Comparison of ENCODE assay signal across 8 mouse cellular contexts in the genomic region with DNA sequence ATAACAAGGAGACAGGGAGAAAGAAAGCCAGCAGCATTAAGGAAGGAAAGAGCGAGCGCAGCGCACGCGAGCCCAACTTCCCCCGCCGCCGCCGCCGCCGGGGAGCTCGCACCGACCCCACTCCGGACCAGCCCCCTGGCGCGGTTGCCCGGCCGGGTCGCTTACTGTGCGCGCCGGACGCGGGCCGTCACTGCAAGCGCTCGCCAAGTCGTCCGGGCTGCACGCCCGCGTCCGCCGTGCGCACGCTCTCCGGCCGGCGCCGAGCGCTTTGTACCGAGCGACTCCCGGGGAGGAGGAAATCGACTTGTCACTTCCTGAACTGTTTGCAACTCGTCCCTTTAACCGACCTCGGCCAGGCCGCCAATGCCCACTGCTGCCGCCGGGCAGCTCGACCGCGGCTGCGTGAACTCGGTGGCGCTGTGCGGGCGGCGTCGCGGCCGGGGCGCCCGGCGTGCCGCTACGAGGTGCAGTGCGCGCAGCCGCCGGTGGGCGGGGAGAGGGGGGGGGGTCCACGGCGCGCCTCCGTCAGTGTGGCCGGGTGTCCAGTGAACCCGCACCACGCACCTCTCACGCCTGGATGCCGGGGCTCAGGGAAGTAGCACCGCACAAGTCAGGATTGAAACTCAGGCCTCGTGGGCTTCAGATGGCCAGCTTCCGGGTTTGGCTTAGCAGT. TPM values are rescaled to one million over a fixed set of nuclear protein-coding genes. Genes with fewer than 3 reads are reported as not detected.
DNase-seq lines count a peak whose midpoint lies in the region; ATAC-seq and TF ChIP-seq lines count a peak whose summit lies in the region.

A gene (minus strand): TSS at position 471 of the 673 bp plus-strand sequence.

- no peaks in the 10 kb centered on the region for H3K9me3 ChIP-seq in ES-Bruce4 (replicated peaks; ENCODE audit: control insufficient read depth, insufficient read depth, low read length, poor library complexity, severe bottlenecking)
- H3K9me3 ChIP-seq in forebrain, embryonic 11.5 days (ENCODE audit: control insufficient read depth, low read length), result no peaks in the 10 kb centered on the region
- no peaks in the 10 kb centered on the region for H3K9me3 ChIP-seq in heart, postnatal 0 days (replicated peaks; ENCODE audit: control insufficient read depth, low read length)
- no peaks in the 10 kb centered on the region for H3K9me3 ChIP-seq in lung, embryonic 14.5 days (ENCODE audit: low read depth, low read length)

- H3K36me3 ChIP-seq in ES-Bruce4 (ENCODE audit: control insufficient read depth, insufficient read depth, low read length, poor library complexity, severe bottlenecking), result no peaks in the 10 kb centered on the region
- no peaks in the 10 kb centered on the region for H3K36me3 ChIP-seq in forebrain, embryonic 11.5 days (ENCODE audit: control insufficient read depth, insufficient read depth, low read length)
- no peaks in the 10 kb centered on the region for H3K36me3 ChIP-seq in heart, postnatal 0 days (replicated peaks; ENCODE audit: control insufficient read depth, insufficient read depth, low read length)
- no peaks in the 10 kb centered on the region for H3K36me3 ChIP-seq in lung, embryonic 14.5 days (ENCODE audit: insufficient read depth)

- H3K9ac ChIP-seq in ES-Bruce4 (ENCODE audit: low read depth, poor library complexity, severe bottlenecking), result peak within 1 kb of the TSS; percentile 52
- H3K9ac ChIP-seq in forebrain, embryonic 11.5 days (ENCODE audit: low read length), result peak within 1 kb of the TSS; percentile 90
- H3K9ac ChIP-seq in heart, postnatal 0 days (replicated peaks; ENCODE audit: low read depth, low read length), result peak within 1 kb of the TSS; percentile 92
- H3K9ac ChIP-seq in lung, embryonic 14.5 days, result peak within 1 kb of the TSS; percentile 83

- H3K27ac ChIP-seq in ES-Bruce4 (ENCODE audit: insufficient read depth, low read length), result no peak within 1 kb of the TSS
- peak within 1 kb of the TSS; percentile 91 for H3K27ac ChIP-seq in brown adipose tissue, adult 24 weeks (replicated peaks; ENCODE audit: low read depth, low read length)
- H3K27ac ChIP-seq in forebrain, embryonic 11.5 days (ENCODE audit: low read depth, low read length), result peak within 1 kb of the TSS; percentile 92
- peak within 1 kb of the TSS; percentile 98 for H3K27ac ChIP-seq in heart, postnatal 0 days (ENCODE audit: low read depth)
- H3K27ac ChIP-seq in lung, embryonic 14.5 days (ENCODE audit: low read depth), result peak within 1 kb of the TSS; percentile 94

- peak within 1 kb of the TSS; percentile 89 for H3K4me3 ChIP-seq in ES-Bruce4 (ENCODE audit: low read depth, low read length)
- H3K4me3 ChIP-seq in brown adipose tissue, adult 24 weeks (ENCODE audit: insufficient read depth, low read depth, low read length), result peak within 1 kb of the TSS; percentile 76
- peak within 1 kb of the TSS; percentile 75 for H3K4me3 ChIP-seq in forebrain, embryonic 11.5 days (ENCODE audit: low read depth, low read length)
- peak within 1 kb of the TSS; percentile 92 for H3K4me3 ChIP-seq in heart, postnatal 0 days (ENCODE audit: low read depth, low read length)
- H3K4me3 ChIP-seq in lung, embryonic 14.5 days (ENCODE audit: low read depth, low read length), result peak within 1 kb of the TSS; percentile 70

- no peak for TF ChIP-seq EP300 in ES-Bruce4 (IDR thresholded peaks at IDR 0.05; ENCODE audit: insufficient read depth, low read depth, low read length)
- no peak for TF ChIP-seq EP300 in heart, postnatal 0 days (IDR thresholded peaks at IDR 0.05; ENCODE audit: low read depth)

- peaks cover 3% of the 10 kb centered on the region for H3K4me1 ChIP-seq in ES-Bruce4 (ENCODE audit: control insufficient read depth, insufficient read depth, low read length)
- peaks cover 10% of the 10 kb centered on the region for H3K4me1 ChIP-seq in brown adipose tissue, adult 24 weeks (ENCODE audit: control insufficient read depth, insufficient read depth, insufficient read length, low read length)
- peaks cover 31% of the 10 kb centered on the region for H3K4me1 ChIP-seq in forebrain, embryonic 11.5 days (replicated peaks; ENCODE audit: control insufficient read depth, insufficient read depth, low read length)
- H3K4me1 ChIP-seq in heart, postnatal 0 days (ENCODE audit: control insufficient read depth, insufficient read depth), result peaks cover 27% of the 10 kb centered on the region
- peaks cover 17% of the 10 kb centered on the region for H3K4me1 ChIP-seq in lung, embryonic 14.5 days (ENCODE audit: insufficient read depth)

- no peaks in the 10 kb centered on the region; the same call in 1 of the 2 replicates for H3K27me3 ChIP-seq in ES-Bruce4 (ENCODE audit: control insufficient read depth, insufficient read depth, low read length, poor library complexity, severe bottlenecking)
- H3K27me3 ChIP-seq in forebrain, embryonic 11.5 days (ENCODE audit: control insufficient read depth, insufficient read depth, low read length), result no peaks in the 10 kb centered on the region
- H3K27me3 ChIP-seq in heart, postnatal 0 days (ENCODE audit: control insufficient read depth, insufficient read depth, low read length), result no peaks in the 10 kb centered on the region
- H3K27me3 ChIP-seq in lung, embryonic 14.5 days (ENCODE audit: insufficient read depth, low read length), result no peaks in the 10 kb centered on the region

- no peak for TF ChIP-seq POLR2A in ES-Bruce4 (IDR thresholded peaks at IDR 0.05; ENCODE audit: insufficient read depth, low read length)

- H3K4me2 ChIP-seq in forebrain, embryonic 11.5 days (ENCODE audit: low read depth, low read length, severe bottlenecking), result peak within 1 kb of the TSS; percentile 90
- peak within 1 kb of the TSS; percentile 95 for H3K4me2 ChIP-seq in heart, postnatal 0 days (ENCODE audit: low read depth, low read length)
- peak within 1 kb of the TSS; percentile 84 for H3K4me2 ChIP-seq in lung, embryonic 14.5 days

- WGBS in forebrain, embryonic 11.5 days, result under 1% methylated on average over 75 of the region's 85 CpGs
- under 1% methylated on average over 79 of the region's 85 CpGs for WGBS in heart, postnatal 0 days
- WGBS in lung, embryonic 14.5 days, result under 1% methylated on average over 80 of the region's 85 CpGs

- TF ChIP-seq CTCF in ES-Bruce4 (IDR thresholded peaks at IDR 0.05; ENCODE audit: low read depth, low read length), result no peak
- TF ChIP-seq CTCF in heart, postnatal 0 days (IDR thresholded peaks at IDR 0.05; ENCODE audit: low read depth), result no peak
- 0 out of 2 replicates have a peak, but pooled peaks have one; percentile 37 for TF ChIP-seq CTCF in lung, embryonic 14.5 days (IDR thresholded peaks at IDR 0.05; ENCODE audit: low read depth)

- peak; percentile 86 for DNase-seq in forebrain, embryonic 11.5 days (ENCODE audit: low spot score)
- peak; percentile 63 for DNase-seq in heart, postnatal 0 days (ENCODE audit: low spot score)
- DNase-seq in kidney, postnatal 36 days, result peak; percentile 75 to 83
- DNase-seq in lung, embryonic 14.5 days, result peak; percentile 74
- peak; percentile 45 to 65 for DNase-seq in thymus, postnatal 10 days (ENCODE audit: low spot score in 2 of 2)

- peak; percentile 63 for ATAC-seq in forebrain, embryonic 11.5 days (replicated peaks; ENCODE audit: low FRiP score)
- ATAC-seq in heart, postnatal 0 days (ENCODE audit: insufficient read depth, low read depth), result peak; percentile 76
- ATAC-seq in lung, embryonic 14.5 days (ENCODE audit: insufficient read depth), result peak; percentile 70
- ATAC-seq in neutrophil, adult 5-6 weeks (ENCODE audit: extremely low read depth, insufficient number of reproducible peaks, low FRiP score, poor library complexity, severe bottlenecking), result peak; percentile 35

RNA-seq across cellular contexts. Expression of the gene that starts here (rescaled TPM):
- polyA plus RNA-seq in ES-Bruce4 (2011; ENCODE audit: insufficient read depth, insufficient read length, low read depth, missing spikeins), result 10.0 and 10.4 TPM in 2 replicates
- 44.1 and 50.2 TPM in 2 replicates for polyA plus RNA-seq in brown adipose tissue, adult 24 weeks (2012; ENCODE audit: insufficient read depth, insufficient read length, missing spikeins)
- 44.3 and 45.5 TPM in 2 replicates for polyA plus RNA-seq in forebrain, embryonic 11.5 days (2014; fragmentation: Nextera tagmentation; extraction: Ambion mirVana)
- 18.6 and 28.6 TPM in 2 replicates for total RNA-seq in heart, postnatal 0 days (2014; rRNA removed; ENCODE audit: low replicate concordance)
- 11.4 and 13.1 TPM in 2 replicates for polyA plus RNA-seq in heart, postnatal 0 days (2015; fragmentation: Nextera tagmentation; extraction: Ambion mirVana)
- polyA plus RNA-seq in lung, embryonic 14.5 days (2014; fragmentation: Nextera tagmentation; extraction: Ambion mirVana), result 31.2 and 32.4 TPM in 2 replicates
- total RNA-seq in neutrophil, adult 5-6 weeks (2017), result 19.0 and 20.4 TPM in 2 replicates
